Mouse (Mus musculus) CD4-positive, CD25-positive, alpha-beta regulatory T cell, adult 2 months (primary cell): ENCODE data around the gene Stox1.

Experiments used
- DNase-seq: peaks from one replicate; pipeline ENCODE4 v3.0.0-alpha.2; 2012; ENCODE audit warnings: low read depth, low spot score

Gene Stox1

DNA sequence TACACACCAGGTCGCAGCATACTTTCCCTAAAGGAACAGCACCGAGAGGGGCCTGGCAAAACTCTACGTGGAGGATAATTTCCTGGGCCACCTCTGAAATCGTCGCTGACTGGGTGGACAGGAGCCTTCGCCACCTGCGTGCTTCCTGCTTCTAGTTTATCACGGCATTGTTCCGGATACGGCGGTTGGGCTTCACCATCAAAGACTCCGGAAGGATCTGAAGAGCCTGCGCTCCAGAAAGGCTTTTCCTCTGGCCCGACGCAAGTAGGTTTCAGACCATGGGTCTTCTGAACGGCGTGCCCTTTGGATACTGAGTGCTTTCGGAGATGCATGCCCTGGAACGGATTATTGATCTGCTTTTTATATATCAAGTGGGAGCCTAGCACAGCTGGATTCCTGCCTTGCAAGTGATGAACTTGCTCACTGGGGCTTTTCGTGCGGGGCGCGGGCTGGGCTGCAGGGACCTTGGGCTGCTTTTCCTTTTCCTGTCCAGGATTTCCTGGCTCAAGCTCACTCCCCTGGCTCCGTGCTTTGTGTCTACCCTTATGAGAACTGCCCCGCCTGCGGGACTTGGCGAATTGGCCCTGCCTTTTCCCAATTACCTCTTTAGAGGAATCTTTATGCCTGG is 60.9 kb downstream of the Stox1 start:
- peak; percentile 77 for DNase-seq

DNA sequence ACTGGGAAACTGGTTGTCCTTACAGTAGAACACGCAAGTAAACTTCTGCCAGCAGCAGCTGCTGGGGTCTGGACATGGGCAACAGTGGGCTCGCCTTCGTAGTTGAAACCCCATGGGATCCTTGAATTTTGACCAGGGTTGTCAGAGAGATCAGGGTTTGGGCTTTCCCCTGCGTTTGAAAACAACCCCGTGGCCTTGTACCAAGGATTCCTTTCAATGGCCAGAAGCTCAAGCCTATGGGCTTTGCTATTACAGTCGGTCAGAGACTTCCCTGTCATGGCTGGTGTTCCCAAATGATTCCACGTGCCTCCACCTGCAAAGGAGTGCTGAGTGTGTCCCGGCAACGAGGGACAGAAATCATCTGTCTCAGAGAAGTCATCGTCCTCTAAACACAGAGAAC is 61.8 kb downstream of the Stox1 start:
- DNase-seq, result no peak

DNA sequence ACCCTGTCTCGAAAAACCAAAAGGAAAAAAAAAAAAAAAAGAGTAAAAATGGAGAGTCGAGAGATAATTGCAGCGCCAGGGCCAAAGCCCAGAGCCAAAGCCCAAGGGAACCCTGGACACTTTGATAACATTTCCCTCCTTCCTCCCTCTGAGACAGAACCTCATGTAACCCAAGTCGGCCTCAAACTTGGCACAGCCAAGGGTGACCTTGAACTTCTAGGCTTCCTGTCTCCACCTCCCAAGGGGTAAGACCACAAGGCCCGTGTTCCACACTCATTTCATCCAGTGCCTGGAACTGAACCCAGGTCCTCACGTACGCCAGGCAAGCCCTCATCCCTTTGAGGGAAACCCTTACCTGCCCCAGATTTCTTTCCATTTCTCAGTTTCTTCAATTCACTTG is 69.2 kb downstream of the Stox1 start:
- no peak for DNase-seq

DNA sequence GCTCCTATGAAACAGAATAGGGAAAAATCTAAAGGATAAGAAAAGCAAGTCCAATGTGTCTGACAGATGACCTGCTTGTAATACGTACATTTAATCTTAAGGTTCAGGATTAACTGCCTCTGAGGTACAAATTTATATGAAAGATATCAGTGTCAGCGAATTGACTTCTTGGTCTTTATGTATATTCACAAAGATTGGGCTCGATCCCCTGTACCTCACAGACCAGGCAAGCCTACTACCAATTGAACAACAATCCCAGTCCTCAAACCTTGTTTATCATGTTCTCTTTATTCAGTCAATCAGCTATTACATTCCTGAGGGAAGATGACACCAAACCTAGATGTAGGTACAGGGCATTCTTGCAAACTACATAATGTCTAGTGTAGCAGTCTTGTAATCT is 74.0 kb downstream of the Stox1 start:
- DNase-seq, result no peak

DNA sequence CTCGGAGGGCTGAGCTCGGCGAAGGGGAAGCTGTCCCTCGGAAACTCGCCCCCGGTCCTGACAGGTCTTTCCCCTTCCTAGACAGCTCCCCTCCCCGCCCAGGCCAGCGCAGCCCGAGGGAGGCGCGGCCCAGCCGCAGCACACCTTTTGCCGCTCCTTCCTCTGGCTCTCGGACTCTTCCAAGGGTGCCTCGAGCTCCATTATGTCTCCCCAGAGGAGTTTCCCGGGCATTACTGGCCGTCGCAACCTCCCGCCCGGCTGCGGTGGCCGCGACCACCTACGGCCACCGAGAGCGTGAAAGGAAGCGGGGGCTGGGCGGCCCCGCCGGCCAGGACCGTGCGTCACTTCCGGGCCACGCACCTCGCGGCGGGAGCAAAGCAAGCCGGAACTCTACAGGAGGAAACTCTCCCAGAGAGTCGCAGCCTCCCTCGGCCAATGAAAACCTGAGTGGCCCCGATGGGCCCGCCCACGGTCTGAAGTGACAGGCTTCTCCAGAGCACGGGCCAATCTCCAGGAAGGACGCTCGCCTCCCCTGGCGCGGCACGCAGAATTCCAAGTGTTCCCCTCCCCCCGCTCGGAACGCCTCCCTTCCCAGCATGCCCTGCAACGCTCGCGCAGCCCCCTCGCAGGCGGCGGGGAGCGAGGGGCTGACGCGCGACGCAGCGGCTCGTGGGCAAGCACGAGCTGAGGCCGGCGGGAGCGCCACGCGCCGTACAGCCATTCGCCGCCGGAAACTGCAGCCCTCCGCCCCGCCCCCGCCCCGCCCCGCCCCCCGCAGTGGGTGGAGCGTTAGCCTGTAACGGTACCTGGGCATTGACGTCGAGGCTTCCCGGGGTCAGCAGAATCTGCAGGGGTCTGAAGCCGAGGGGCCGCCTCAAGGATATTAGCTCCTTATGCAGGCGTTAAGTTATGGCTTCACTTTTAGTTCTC is 74.8 kb downstream of the Stox1 start, which contains the start of gene Ddx50:
TSS of gene Ddx50 (minus strand) at position 338 of the 930 bp plus-strand sequence.
- peak; percentile 97 for DNase-seq

DNA sequence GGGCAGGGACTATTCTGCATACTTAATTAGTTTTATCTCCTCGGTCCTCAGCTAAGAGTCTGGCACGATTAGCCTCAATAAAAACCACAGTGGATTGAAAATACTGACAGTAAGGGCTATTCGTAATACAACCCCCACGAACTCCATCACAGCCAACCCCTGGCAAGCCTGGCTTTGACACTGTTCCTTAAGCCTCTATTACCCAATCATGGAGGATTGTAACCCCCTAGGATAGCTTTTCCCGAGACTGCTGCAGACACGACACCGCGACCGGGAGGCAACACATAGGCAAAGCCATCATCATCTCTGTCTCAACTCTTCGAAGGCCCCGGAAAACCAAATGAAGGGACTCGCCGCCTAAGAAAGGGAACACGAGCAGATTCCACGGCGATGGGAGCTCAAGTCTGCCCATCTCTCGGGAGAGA is 75.6 kb downstream of the Stox1 start:
- DNase-seq, result no peak
